Mouse (Mus musculus) G1E (cell line): ENCODE data around the gene Azgp1.

Source experiments
- CTCF ChIP-seq: IDR thresholded peaks from 2 replicates; pipeline ENCODE4 v1.5.1; 2012; ENCODE audit warnings: low read depth, low read length, inconsistent platforms, mixed read lengths
- TAL1 ChIP-seq: conservative IDR thresholded peaks from 2 replicates; pipeline ENCODE4 v1.6.1; 2012; ENCODE audit warnings: low read depth, low read length, inconsistent platforms, mixed read lengths

- TF ChIP-seq CTCF (no peak), TAL1 (no peak)
Observed at GRCm38 (mm10) chr5:137975434-137975833, 5.9 kb upstream of the Azgp1 start.
